In the genomic region with DNA sequence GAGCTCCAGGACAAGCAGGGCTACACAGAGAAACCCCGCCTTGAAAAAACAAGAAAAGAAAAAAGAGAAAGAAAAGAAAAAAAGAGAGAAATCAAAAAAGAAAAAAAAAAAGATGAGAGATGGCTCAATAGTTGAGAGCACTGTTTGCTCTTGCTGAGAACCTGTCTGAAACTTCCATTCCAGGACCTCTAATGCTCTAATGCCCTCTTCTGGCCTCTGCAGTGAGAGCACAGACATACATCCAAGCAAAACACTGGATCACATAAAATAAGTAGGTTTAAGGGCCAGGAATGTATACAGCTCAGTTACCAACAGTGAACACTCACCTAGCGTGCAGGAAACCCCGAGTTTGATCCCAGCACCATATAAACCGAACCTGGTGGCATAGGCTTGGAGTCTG, we compare ENCODE assay signal across 18 mouse cellular contexts. TPM values are rescaled to one million over a fixed set of nuclear protein-coding genes. Genes with fewer than 3 reads are reported as not detected.
DNase-seq lines count a peak whose midpoint lies in the region; ATAC-seq and TF ChIP-seq lines count a peak whose summit lies in the region.
"Had no signal": no experiment of that assay in that cellular context is flagged by ENCODE, and none has a peak within 500 bp of the region (broad histone marks: within the 10 kb centered on the region; RNA-seq: fewer than 3 reads in every experiment).

No protein-coding gene starts in this region.

- no peaks in the 10 kb centered on the region for H3K4me1 ChIP-seq in lung, postnatal 0 days (ENCODE audit: insufficient read depth, low read depth, low read length)
- no peaks in the 10 kb centered on the region; the same call in 1 of the 2 replicates for H3K4me1 ChIP-seq in intestine, embryonic 16.5 days (ENCODE audit: control insufficient read depth, insufficient read depth, low read length)
- H3K4me1 ChIP-seq in stomach, embryonic 16.5 days (ENCODE audit: control insufficient read depth, insufficient read depth, low read length) = no peaks in the 10 kb centered on the region
- H3K4me1 ChIP-seq: forebrain, embryonic 10.5 days; hindbrain, embryonic 15.5 days; limb, embryonic 13.5 days; neural tube, embryonic 13.5 days; stomach, embryonic 15.5 days had no signal

- H3K9ac ChIP-seq in lung, postnatal 0 days (replicated peaks; ENCODE audit: low read depth) = no peak overlapping the region
- H3K9ac ChIP-seq in intestine, embryonic 16.5 days (ENCODE audit: low read depth, low read length) = no peak overlapping the region
- no peak overlapping the region for H3K9ac ChIP-seq in stomach, embryonic 16.5 days (ENCODE audit: low read length)
- H3K9ac ChIP-seq: hindbrain, embryonic 15.5 days; limb, embryonic 13.5 days; neural tube, embryonic 13.5 days; stomach, embryonic 15.5 days had no signal

- no peak overlapping the region for H3K4me3 ChIP-seq in lung, postnatal 0 days (ENCODE audit: low read depth, low read length)
- H3K4me3 ChIP-seq in intestine, embryonic 16.5 days (ENCODE audit: low read length) = no peak overlapping the region
- H3K4me3 ChIP-seq in stomach, embryonic 16.5 days (replicated peaks; ENCODE audit: low read length) = no peak overlapping the region
- H3K4me3 ChIP-seq: forebrain, embryonic 10.5 days; hindbrain, embryonic 15.5 days; limb, embryonic 13.5 days; neural tube, embryonic 13.5 days; stomach, embryonic 15.5 days had no signal

- H3K27ac ChIP-seq in lung, postnatal 0 days (ENCODE audit: low read length) = no peak overlapping the region
- H3K27ac ChIP-seq in intestine, embryonic 16.5 days (ENCODE audit: low read length) = no peak overlapping the region
- no peak overlapping the region for H3K27ac ChIP-seq in stomach, embryonic 16.5 days (ENCODE audit: low read length)
- H3K27ac ChIP-seq: forebrain, embryonic 10.5 days; hindbrain, embryonic 15.5 days; limb, embryonic 13.5 days; neural tube, embryonic 13.5 days; stomach, embryonic 15.5 days had no signal

- 74% methylated on average over 4 of the region's 4 CpGs for whole genome bisulfite sequencing in lung, postnatal 0 days
- 77% methylated on average over 4 of the region's 4 CpGs for WGBS in intestine, embryonic 16.5 days
- 71% methylated on average over 4 of the region's 4 CpGs for WGBS in stomach, embryonic 16.5 days

- no peak overlapping the region for H3K4me2 ChIP-seq in lung, postnatal 0 days (replicated peaks; ENCODE audit: low read depth, low read length)
- H3K4me2 ChIP-seq in intestine, embryonic 16.5 days (ENCODE audit: low read depth, low read length) = no peak overlapping the region
- no peak overlapping the region for H3K4me2 ChIP-seq in stomach, embryonic 16.5 days (ENCODE audit: low read depth, low read length)
- H3K4me2 ChIP-seq: hindbrain, embryonic 15.5 days; limb, embryonic 13.5 days; neural tube, embryonic 13.5 days; stomach, embryonic 15.5 days had no signal

- no peak for TF ChIP-seq EP300 in lung, postnatal 0 days (IDR thresholded peaks at IDR 0.05)

- H3K9me3 ChIP-seq in lung, postnatal 0 days (ENCODE audit: low read length) = no peaks in the 10 kb centered on the region
- H3K9me3 ChIP-seq in intestine, embryonic 16.5 days (ENCODE audit: control insufficient read depth, low read length) = no peaks in the 10 kb centered on the region
- H3K9me3 ChIP-seq in stomach, embryonic 16.5 days (replicated peaks; ENCODE audit: control insufficient read depth, low read length) = no peaks in the 10 kb centered on the region
- H3K9me3 ChIP-seq: forebrain, embryonic 10.5 days; hindbrain, embryonic 15.5 days; limb, embryonic 13.5 days; neural tube, embryonic 13.5 days; stomach, embryonic 15.5 days had no signal

- no peak for ATAC-seq in CD4-positive, CD25-positive, alpha-beta regulatory T cell, adult 4 months
- no peak for ATAC-seq in lung, postnatal 0 days
- 0 out of 2 replicates have a peak, but pooled peaks have one; percentile 22 for ATAC-seq in intestine, embryonic 16.5 days
- 0 out of 2 replicates have a peak, but pooled peaks have one; percentile 37 for ATAC-seq in stomach, embryonic 16.5 days (ENCODE audit: insufficient read depth, low FRiP score)
- ATAC-seq: midbrain, embryonic 16.5 days had no signal

- peak; percentile 21 for DNase-seq in CD4-positive, CD25-positive, alpha-beta regulatory T cell, adult 2 months (ENCODE audit: low read depth, low spot score)
- DNase-seq in lung, postnatal 0 days (ENCODE audit: low spot score) = peak; percentile 31
- DNase-seq in lung, adult 18-20 months = no peak
- DNase-seq in left cerebral cortex, adult 11 months (ENCODE audit: low spot score) = no peak
- DNase-seq in layer of hippocampus, adult 9-10 months (ENCODE audit: low spot score) = no peak
- DNase-seq: adrenal gland, postnatal 14 days; cerebellum, postnatal 25 days; kidney, postnatal 14 days; lung, postnatal 4 days had no signal

- TF ChIP-seq CTCF in lung, postnatal 0 days (IDR thresholded peaks at IDR 0.05) = peak; percentile 52

- no peaks in the 10 kb centered on the region for H3K36me3 ChIP-seq in lung, postnatal 0 days (ENCODE audit: insufficient read depth, low read length)
- no peaks in the 10 kb centered on the region for H3K36me3 ChIP-seq in intestine, embryonic 16.5 days (ENCODE audit: control insufficient read depth, insufficient read depth, low read length)
- H3K36me3 ChIP-seq in stomach, embryonic 16.5 days (ENCODE audit: control insufficient read depth, insufficient read depth, low read length) = no peaks in the 10 kb centered on the region
- H3K36me3 ChIP-seq: forebrain, embryonic 10.5 days; hindbrain, embryonic 15.5 days; limb, embryonic 13.5 days; neural tube, embryonic 13.5 days; stomach, embryonic 15.5 days had no signal

- no peaks in the 10 kb centered on the region for H3K27me3 ChIP-seq in lung, postnatal 0 days (replicated peaks; ENCODE audit: insufficient read depth, low read length)
- no peaks in the 10 kb centered on the region for H3K27me3 ChIP-seq in intestine, embryonic 16.5 days (replicated peaks; ENCODE audit: control insufficient read depth, insufficient read depth, low read length)
- H3K27me3 ChIP-seq in stomach, embryonic 16.5 days (ENCODE audit: control insufficient read depth, insufficient read depth, low read length) = no peaks in the 10 kb centered on the region
- H3K27me3 ChIP-seq: hindbrain, embryonic 15.5 days; limb, embryonic 13.5 days; neural tube, embryonic 13.5 days; stomach, embryonic 15.5 days had no signal

RNA-seq across cellular contexts. Expression of a gene that starts 8.1 kb away (rescaled TPM):
- polyA plus RNA-seq in CD4-positive, CD25-positive, alpha-beta regulatory T cell, adult 4 months (2017; shearing (Covaris generic)) = 100 to 1,000 TPM in 1 of 2 experiments, 10 to 100 TPM in 1; 85.0 to 102 TPM
- polyA plus RNA-seq in lung, postnatal 0 days (2015; fragmentation: Nextera tagmentation; extraction: Ambion mirVana) = 19.8 and 24.7 TPM in 2 replicates
- polyA plus RNA-seq in intestine, embryonic 16.5 days (2015; fragmentation: Nextera tagmentation; extraction: Ambion mirVana) = 31.2 and 33.4 TPM in 2 replicates
- 44.0 and 47.7 TPM in 2 replicates for polyA plus RNA-seq in stomach, embryonic 16.5 days (2015; fragmentation: Nextera tagmentation; extraction: Ambion mirVana)

RNA-seq across cellular contexts. Expression of a gene that starts 57.1 kb away (rescaled TPM):
- polyA plus RNA-seq in CD4-positive, CD25-positive, alpha-beta regulatory T cell, adult 4 months (2017; shearing (Covaris generic)) = 10 to 100 TPM; 11.7 to 13.3 TPM
- polyA plus RNA-seq in lung, postnatal 0 days (2015; fragmentation: Nextera tagmentation; extraction: Ambion mirVana) = 7.0 and 7.5 TPM in 2 replicates
- 16.4 and 16.8 TPM in 2 replicates for polyA plus RNA-seq in intestine, embryonic 16.5 days (2015; fragmentation: Nextera tagmentation; extraction: Ambion mirVana)
- polyA plus RNA-seq in stomach, embryonic 16.5 days (2015; fragmentation: Nextera tagmentation; extraction: Ambion mirVana) = 14.3 and 17.3 TPM in 2 replicates

Comparison
In these comparisons a context has a peak if more than half of its experiments do, and no peak if none do; other contexts are left out.
1. DNase-seq: peak in CD4-positive, CD25-positive, alpha-beta regulatory T cell, adult 2 months (single experiment) and lung, postnatal 0 days (single experiment); none in lung, adult 18-20 months (0 of 2), left cerebral cortex, adult 11 months (single experiment) and layer of hippocampus, adult 9-10 months (single experiment).
2. ATAC-seq: peak in intestine, embryonic 16.5 days (single experiment) and stomach, embryonic 16.5 days (single experiment); none in CD4-positive, CD25-positive, alpha-beta regulatory T cell, adult 4 months (single experiment) and lung, postnatal 0 days (single experiment).